Mouse (Mus musculus) gastrocnemius, adult 2 months (tissue): Measurements from ENCODE around the gene Gm37240. TPM values are rescaled to one million over a fixed set of nuclear protein-coding genes. Genes with fewer than 3 reads are reported as not detected.

ENCODE experiments used
- DNase-seq: peaks from one replicate; pipeline ENCODE4 v3.0.0; 2022
- H3K27ac ChIP-seq: fragments of 200-600 bp; 2 replicates; pipeline ENCODE4 v1.8.1; 2022; ENCODE audit warnings: mild to moderate bottlenecking
- H3K4me3 ChIP-seq: fragments of 200-600 bp; 2 replicates; pipeline ENCODE4 v1.8.1; 2022; ENCODE audit warnings: mild to moderate bottlenecking, moderate library complexity
- CTCF ChIP-seq: fragments of 200-600 bp; IDR thresholded peaks from 2 replicates; pipeline ENCODE4 v1.8.1; 2022; ENCODE audit warnings: antibody characterized with exemption, mild to moderate bottlenecking, moderate library complexity
- intact Hi-C: fragments of 180-260 bp; cut with DNase I; formaldehyde crosslinking; loops from one replicate; pipeline ENCODE4 v1.15.1; 2025
- total RNA-seq, 2 experiments: library from RNA; stranded (reverse); gene quantifications; 2 replicates each; pipeline ENCODE4 v1.2.3; 2021

Gm37240 gene
- total RNA-seq, 2 experiments from 2014 or later, result 34.5 to 37.4 TPM

- no peak for DNase-seq
- no peak for TF ChIP-seq CTCF
- H3K27ac ChIP-seq, result no peak overlapping the region
- intact Hi-C loops, result loop anchor here (5.0 to 10.0 kb wide), 2 partner anchors 74 to 286 kb away; no protein-coding TSS in a partner anchor
- H3K4me3 ChIP-seq, result no peak overlapping the region
Measured at GRCm38 (mm10) chr3:84618627-84619026, 1268.7 kb downstream of the Gm37240 start.

GRCm38 (mm10) chr3:84615856-84616225, 1271.5 kb downstream of the Gm37240 start:
- no peak for TF ChIP-seq CTCF
- intact Hi-C loops, result loop anchor here (1.0 to 10.0 kb wide), 3 partner anchors 76 to 289 kb away; no protein-coding TSS in a partner anchor
- no peak for DNase-seq
- Histone ChIP-seq H3K27ac (no peak overlapping the region), H3K4me3 (no peak overlapping the region)

- no peak for DNase-seq
- no peak overlapping the region for H3K27ac ChIP-seq
- H3K4me3 ChIP-seq, result no peak overlapping the region
- TF ChIP-seq CTCF, result peak; percentile 82
- intact Hi-C loops, result loop anchor here (1.0 to 10.0 kb wide), 3 partner anchors 77 to 290 kb away; no protein-coding TSS in a partner anchor
Measured at GRCm38 (mm10) chr3:84615050-84615855, 1272.1 kb downstream of the Gm37240 start.

- intact Hi-C loops, result loop anchor here (10.0 kb wide), 1 partner anchor 295 kb away; no protein-coding TSS in a partner anchor
- H3K27ac ChIP-seq, result no peak overlapping the region
- no peak for TF ChIP-seq CTCF
- H3K4me3 ChIP-seq, result no peak overlapping the region
- DNase-seq, result no peak
Measured at GRCm38 (mm10) chr3:84610183-84610710, 1277.1 kb downstream of the Gm37240 start.

GRCm38 (mm10) chr3:84603212-84603611, 1284.1 kb downstream of the Gm37240 start:
- DNase-seq, result no peak
- intact Hi-C loops, result no loop called here
- no peak overlapping the region for H3K27ac ChIP-seq
- TF ChIP-seq CTCF, result no peak
- H3K4me3 ChIP-seq, result no peak overlapping the region

GRCm38 (mm10) chr3:84602759-84603158, 1284.6 kb downstream of the Gm37240 start:
- no peak for TF ChIP-seq CTCF
- intact Hi-C loops, result no loop called here
- no peak for DNase-seq
- Histone ChIP-seq H3K4me3 (no peak overlapping the region), H3K27ac (no peak overlapping the region; the same call in 1 of the 2 replicates)

GRCm38 (mm10) chr3:84601870-84602495, 1285.3 kb downstream of the Gm37240 start:
- DNase-seq, result no peak
- intact Hi-C loops, result no loop called here
- Histone ChIP-seq H3K4me3 (no peak overlapping the region), H3K27ac (no peak overlapping the region)
- TF ChIP-seq CTCF, result no peak

- no peak overlapping the region for H3K27ac ChIP-seq
- no peak for TF ChIP-seq CTCF
- intact Hi-C loops, result no loop called here
- DNase-seq, result no peak
- no peak overlapping the region for H3K4me3 ChIP-seq
Measured at GRCm38 (mm10) chr3:84598756-84599155, 1288.6 kb downstream of the Gm37240 start.

- no peak for TF ChIP-seq CTCF
- Histone ChIP-seq H3K4me3 (no peak overlapping the region), H3K27ac (no peak overlapping the region)
- intact Hi-C loops, result no loop called here
- no peak for DNase-seq
Measured at GRCm38 (mm10) chr3:84597996-84598734, 1289.2 kb downstream of the Gm37240 start.

- no peak overlapping the region for H3K27ac ChIP-seq
- intact Hi-C loops, result no loop called here
- H3K4me3 ChIP-seq, result peak overlapping the region; percentile 71
- DNase-seq, result no peak
- TF ChIP-seq CTCF, result no peak
Measured at GRCm38 (mm10) chr3:84595677-84596234, 1291.6 kb downstream of the Gm37240 start.

- DNase-seq, result no peak
- H3K27ac ChIP-seq, result peak overlapping the region; percentile 10; the same call in 1 of the 2 replicates
- intact Hi-C loops, result no loop called here
- H3K4me3 ChIP-seq, result peak overlapping the region; percentile 71
- no peak for TF ChIP-seq CTCF
Measured at GRCm38 (mm10) chr3:84594894-84595676, 1292.2 kb downstream of the Gm37240 start.

GRCm38 (mm10) chr3:84593274-84593673, 1294.0 kb downstream of the Gm37240 start, which contains the start of gene Tigd4:
Gene Tigd4, plus strand, starts transcription at chr3:84593574.
- intact Hi-C loops, result no loop called here
- TF ChIP-seq CTCF, result no peak
- DNase-seq, result no peak
- no peak within 1 kb of the TSS; the same call in 1 of the 2 replicates for H3K27ac ChIP-seq
- peak within 1 kb of the TSS; percentile 71; the same call in 1 of the 2 replicates for H3K4me3 ChIP-seq
